Mouse (Mus musculus) Muller cell, postnatal 12 days (primary cell): ENCODE measurements around the gene Igsf3.
A peak's percentile ranks its signal among the peaks of the same experiment; 100 is the strongest.

Source experiments
- DNase-seq: peaks from one replicate; pipeline ENCODE4 v3.0.0-alpha.2; 2015; ENCODE audit errors: inconsistent ontology term

Gene Igsf3

DNA sequence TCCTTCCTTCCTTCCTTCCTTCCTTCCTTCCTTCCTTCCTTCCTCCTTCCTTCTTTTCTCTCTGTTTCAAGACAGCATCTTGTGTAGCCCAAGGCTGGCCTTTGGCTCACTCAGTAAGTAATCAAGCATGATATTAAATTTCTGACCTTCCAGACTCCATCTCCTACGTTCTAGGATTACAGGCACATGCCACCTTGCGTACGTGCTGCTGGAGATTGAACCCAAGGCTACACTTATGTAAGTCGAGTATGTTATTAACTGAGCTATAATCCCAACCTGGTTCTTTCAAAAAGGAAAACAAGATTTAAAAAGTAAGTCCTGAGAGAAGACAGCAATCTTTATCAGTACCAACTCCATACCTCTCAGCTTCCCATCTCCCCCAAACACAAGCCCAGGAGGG lies 124.7 kb downstream of the Igsf3 start:
- DNase-seq = no peak

GRCm38 (mm10) chr3:101502086-101502760 lies 125.3 kb downstream of the Igsf3 start:
- no peak for DNase-seq

- DNase-seq = peak; percentile 85
Observed at GRCm38 (mm10) chr3:101506179-101506578, 129.3 kb downstream of the Igsf3 start.

DNA sequence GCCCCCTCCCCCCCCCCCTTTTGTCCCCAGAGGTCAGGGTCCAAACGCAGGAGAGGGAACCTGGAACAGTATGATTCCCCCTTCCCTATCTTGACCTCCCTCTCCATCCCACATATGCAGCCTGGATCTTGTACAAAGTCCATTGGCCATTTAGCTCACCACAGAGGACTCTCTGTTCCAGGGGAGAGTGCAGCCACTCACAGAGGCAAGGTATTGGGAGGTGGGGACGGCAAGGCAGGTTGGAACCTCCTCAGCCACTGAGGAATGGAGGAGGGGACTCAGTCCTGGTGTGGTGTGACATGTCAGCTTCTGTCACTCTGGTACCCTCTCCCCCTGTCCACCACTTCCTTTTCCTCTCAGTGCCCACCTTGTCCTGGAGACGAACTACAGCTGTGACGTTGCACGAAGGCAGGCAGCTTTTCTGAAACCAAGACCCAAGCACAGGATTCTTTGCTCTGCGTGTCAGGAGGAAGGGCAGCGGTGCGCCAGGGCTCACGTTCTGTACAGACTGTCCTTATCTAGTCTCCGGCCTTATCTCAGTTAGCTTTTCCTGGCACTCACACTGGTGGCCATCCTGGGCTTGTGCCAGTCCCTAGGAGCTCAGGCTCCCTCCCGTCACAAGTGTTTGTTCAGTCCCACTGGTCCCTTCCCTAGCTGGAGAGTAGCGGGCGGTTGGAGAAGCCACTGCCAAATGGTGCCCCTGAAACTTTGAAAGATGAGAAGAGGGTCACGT lies 130.3 kb downstream of the Igsf3 start:
- DNase-seq = no peak

GRCm38 (mm10) chr3:101507766-101508165 lies 130.9 kb downstream of the Igsf3 start:
- no peak for DNase-seq

DNA sequence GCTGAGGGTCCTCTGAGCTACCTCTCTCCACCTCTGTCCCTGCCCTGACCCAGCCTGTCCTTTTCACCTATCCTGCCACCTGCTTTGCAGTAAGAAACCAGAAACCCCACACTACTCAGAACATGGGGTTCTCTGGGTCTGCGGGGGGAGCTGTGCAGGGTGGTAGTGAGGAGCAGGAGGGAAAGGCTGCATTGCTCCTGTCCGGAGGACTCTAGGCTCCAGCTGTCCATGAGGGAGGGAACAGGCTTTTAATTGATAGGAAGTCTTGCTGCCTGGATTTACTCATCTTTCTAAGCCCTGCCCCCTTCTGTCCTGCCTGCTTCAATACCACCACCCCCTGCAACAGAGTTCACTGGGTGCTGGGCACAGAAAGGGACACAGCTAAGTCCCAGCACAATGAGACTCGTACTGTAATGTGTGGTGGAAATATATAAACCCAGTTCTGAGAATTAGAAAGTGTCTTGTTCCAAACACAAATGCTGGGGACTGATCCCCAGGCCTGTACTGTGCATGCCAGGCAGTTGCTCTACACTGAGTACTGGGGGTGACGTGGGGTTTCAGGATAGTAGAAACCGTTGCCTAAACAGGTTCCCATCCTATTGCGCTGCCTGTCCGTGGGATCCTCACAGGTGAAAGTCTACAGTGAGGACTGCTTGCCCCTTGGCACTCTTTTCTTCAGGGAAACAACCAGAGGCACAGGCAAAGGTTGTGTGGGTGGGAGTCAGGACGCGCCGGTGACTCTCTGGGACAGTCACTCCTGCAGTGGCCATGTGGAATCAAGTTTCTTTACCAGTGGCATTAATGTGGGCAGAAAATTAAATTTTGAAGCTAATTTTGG lies 133.0 kb downstream of the Igsf3 start:
- DNase-seq = no peak

- no peak for DNase-seq
Observed at GRCm38 (mm10) chr3:101510632-101511031, 133.7 kb downstream of the Igsf3 start.
